Mouse (Mus musculus): Measurements from ENCODE around the gene Xrcc1.

Xrcc1 gene

GRCm38 (mm10) chr7:24528861-24529260 is 17.2 kb upstream of the Xrcc1 start:
- DNase-seq (ENCODE audit: low spot score in 2 of 2) = no peak

DNA sequence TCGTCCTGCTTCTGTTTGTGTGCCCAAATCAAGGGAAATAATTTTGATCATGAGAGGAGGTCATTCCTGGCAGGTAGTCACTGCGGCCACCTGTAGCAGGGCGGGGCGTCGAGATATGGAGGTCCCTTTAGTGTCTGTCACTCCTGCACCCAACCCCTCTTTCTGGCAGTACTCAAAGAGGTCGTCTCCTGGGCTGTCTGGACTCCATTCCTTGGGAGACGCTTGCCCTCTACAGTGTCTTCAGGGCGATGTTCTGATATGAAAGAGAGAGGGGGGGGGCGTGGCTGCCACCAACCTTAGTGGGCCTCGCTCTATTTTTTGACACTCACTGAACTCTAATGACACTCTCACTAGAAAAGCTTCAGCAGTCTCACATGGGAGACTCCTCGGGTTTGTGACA is 16.5 kb upstream of the Xrcc1 start:
- DNase-seq (ENCODE audit: low spot score in 2 of 2) = no peak

DNA sequence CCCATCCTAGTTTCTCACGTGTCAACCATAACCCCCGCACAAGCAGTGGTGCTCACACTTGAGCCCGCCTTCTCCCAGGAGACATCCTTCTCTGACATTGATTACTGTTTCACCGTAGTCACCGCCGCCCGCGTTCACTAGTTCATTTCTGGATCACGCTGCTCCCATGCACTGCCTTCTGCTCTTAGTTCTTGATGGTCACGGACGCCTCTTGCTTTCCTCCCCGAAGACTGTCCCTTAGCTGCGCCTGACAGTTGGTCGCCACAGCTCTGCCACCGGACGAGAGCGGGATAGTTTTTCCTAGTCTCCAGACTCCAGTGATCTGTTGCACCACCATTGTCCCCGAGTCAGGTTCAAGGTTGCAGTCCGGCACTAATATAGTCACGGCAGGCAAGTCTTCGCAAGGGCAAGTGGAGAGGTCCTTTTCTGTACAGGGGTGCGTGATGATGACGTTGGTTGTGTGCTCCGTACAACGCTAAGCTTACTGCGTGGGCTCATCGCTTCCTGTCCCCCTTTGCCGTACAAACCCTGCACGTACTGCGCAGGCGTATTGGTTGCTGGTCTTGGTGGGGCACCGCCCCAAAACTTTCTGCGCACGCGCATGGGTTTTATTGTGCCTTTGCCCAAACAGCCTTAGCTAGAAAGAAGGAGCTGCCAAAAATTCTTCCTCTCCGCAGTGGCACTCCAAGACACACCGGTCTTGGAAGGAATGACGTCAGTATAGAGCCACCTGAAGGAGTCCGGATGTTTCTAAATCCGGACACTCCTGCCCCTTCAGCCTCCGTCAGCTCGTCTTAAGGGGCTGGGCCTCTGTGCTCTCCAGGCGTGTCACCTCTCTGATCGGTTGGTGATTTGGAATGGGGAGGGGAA is 15.8 kb upstream of the Xrcc1 start, which contains the start of gene Irgq:
Gene Irgq, plus strand, starts transcription at position 628 of the 870 bp plus-strand sequence.
- DNase-seq (ENCODE audit: low spot score in 2 of 2) = peak; percentile 97 to 98

DNA sequence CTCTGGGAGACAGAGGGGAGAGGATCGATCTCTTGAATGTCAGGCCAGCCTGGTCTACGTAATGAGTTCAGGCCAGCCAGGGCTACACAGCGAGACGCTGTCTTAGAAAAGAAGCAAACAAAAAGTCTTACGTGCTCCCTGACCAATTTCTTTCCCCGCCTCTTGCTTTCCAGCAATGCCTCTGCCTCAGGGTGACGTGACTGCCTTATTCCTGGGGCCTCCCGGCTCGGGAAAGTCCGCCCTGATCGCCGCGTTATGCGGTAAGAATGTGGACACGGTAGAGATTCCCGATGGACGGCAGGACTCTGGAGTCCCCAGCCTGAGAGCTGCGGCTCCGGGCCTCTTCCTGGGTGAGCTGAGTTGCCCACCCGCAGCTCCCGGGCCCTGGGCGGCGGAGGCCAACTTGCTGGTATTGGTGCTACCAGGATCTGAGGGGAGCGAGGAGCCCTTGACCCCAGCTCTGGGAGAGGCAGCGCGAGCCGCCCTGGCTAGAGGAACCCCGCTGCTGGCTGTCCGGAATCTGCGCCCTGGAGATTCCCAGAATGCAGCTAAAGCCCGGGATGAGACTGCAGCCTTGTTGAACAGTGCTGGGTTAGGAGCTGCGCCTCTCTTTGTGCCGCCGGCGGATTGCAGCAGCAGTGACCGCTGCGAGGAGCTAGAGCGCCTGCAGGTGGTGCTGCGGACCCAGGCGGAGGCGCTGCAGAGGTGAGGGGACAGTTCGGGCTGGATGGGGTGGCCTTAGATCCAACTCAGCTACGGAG is 14.7 kb upstream of the Xrcc1 start:
- peak; percentile 58 to 74 for DNase-seq (ENCODE audit: low spot score in 2 of 2)

- DNase-seq (ENCODE audit: low spot score in 2 of 2) = no peak
Measured at GRCm38 (mm10) chr7:24533031-24533571, 13.0 kb upstream of the Xrcc1 start.

DNA sequence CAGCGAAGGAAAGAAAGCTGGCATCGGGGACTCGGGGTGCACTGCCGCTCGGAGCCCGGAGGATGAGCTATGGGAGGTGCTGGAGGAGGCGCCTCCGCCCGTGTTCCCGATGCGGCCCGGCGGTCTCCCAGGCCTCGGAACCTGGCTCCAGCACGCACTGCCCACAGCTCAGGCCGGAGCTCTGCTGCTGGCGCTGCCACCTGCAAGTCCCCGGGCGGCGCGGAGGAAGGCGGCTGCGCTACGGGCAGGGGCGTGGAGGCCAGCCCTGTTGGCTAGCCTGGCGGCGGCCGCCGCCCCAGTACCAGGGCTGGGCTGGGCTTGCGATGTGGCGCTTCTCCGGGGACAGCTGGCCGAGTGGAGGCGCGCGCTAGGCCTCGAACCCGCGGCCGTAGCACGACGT is 12.3 kb upstream of the Xrcc1 start:
- no peak for DNase-seq (ENCODE audit: low spot score in 2 of 2)

DNA sequence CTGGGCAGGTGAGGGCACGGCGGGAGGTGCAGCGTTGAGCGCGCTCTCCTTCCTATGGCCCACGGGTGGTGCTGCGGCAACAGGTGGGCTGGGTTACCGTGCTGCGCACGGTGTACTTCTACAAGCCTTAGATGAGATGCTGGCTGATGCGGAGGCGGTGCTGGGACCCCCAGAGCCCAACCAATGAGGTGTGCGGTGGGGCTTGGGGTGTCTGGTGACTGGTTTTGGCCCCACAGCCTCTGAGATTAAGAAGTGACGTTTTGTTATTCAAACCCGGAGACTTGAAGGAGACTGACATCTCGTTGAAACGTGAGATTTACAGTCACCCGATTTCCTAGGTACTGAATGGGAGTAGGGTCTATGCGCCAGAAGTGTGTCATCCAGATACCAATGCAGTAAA is 11.8 kb upstream of the Xrcc1 start:
- DNase-seq (ENCODE audit: low spot score in 2 of 2) = no peak

GRCm38 (mm10) chr7:24537081-24537480 is 9.0 kb upstream of the Xrcc1 start:
- DNase-seq (ENCODE audit: low spot score in 2 of 2) = no peak

DNA sequence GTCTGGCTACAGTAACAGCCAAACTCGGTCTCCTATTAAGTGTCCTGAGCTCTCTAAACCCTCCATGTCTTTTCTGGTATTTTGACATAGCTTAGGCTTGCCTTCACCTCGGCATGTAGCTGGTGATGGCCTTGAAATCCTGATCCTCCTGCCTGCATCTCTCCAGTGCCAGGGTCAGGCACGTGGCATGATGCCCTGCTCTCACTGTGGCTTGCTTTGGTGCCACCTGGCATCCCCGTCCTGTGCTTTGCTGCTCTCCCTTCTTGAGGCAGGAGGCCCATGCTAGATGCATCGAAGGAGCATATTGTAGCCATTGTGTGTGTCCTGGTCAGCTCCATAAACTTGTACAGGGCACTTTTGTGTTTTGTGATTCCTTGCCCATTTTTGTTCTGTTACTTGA is 8.5 kb upstream of the Xrcc1 start:
- DNase-seq (ENCODE audit: low spot score in 2 of 2) = no peak

DNA sequence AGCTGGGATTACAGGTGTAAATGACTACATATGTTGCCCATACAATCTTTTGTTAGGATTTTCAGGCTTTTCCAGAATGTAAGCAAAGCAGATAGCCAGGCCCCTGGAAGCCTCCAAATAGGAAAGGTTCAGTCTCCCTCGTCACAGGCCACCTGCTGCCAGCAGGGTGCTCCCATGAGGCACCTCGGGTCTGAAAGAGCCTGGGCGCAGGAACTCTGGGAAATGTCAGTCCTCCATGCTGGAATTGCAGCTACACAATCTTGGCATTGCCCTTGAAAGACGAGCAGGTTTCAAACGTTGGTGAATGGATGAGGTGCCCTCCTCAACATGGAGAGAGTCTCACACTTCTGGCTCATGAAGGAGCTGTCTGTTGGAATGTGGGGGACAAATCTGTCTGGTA is 7.9 kb upstream of the Xrcc1 start:
- no peak for DNase-seq (ENCODE audit: low spot score in 2 of 2)

DNA sequence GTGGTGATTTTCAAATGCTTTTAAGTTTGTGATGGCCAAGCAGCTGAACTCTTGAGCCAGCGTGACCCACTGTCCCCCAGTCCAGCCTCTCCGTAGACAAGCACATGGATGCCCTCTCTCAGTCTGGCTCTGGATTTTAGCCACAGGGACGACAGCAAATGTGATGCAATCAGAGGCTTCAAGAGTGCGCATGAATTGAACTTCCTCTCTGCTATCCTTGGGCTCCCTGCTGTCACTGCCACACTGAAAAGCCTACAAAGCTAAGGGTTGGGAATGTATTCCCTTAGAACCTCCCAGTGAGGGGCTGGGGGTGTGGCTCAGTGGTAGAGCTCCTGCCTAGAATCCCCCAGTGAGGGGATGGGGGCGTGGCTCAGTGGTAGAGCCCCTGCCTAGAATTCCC is 7.4 kb upstream of the Xrcc1 start:
- no peak for DNase-seq (ENCODE audit: low spot score in 2 of 2)

DNA sequence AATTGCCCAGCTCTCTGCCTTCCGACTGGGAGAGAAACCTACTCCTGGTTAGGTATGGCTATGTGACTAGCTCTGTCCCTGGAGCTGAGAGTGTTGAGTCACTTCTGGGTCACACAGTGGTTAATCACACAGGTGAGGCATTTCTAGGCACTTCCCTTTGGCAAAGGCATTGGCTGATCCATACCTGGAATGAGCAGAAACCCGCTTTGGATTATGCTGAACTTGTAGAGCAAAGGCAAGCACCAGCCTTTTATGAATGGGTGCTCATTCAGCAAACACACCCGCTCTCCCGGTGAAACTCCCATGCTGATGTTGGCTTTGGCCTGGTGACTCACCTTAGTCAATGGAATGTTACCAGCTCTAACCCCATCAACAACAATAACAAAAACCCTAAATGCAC is 6.4 kb upstream of the Xrcc1 start:
- no peak for DNase-seq (ENCODE audit: low spot score in 2 of 2)

GRCm38 (mm10) chr7:24544506-24544905 is 1.6 kb upstream of the Xrcc1 start:
- no peak for DNase-seq (ENCODE audit: low spot score in 2 of 2)

DNA sequence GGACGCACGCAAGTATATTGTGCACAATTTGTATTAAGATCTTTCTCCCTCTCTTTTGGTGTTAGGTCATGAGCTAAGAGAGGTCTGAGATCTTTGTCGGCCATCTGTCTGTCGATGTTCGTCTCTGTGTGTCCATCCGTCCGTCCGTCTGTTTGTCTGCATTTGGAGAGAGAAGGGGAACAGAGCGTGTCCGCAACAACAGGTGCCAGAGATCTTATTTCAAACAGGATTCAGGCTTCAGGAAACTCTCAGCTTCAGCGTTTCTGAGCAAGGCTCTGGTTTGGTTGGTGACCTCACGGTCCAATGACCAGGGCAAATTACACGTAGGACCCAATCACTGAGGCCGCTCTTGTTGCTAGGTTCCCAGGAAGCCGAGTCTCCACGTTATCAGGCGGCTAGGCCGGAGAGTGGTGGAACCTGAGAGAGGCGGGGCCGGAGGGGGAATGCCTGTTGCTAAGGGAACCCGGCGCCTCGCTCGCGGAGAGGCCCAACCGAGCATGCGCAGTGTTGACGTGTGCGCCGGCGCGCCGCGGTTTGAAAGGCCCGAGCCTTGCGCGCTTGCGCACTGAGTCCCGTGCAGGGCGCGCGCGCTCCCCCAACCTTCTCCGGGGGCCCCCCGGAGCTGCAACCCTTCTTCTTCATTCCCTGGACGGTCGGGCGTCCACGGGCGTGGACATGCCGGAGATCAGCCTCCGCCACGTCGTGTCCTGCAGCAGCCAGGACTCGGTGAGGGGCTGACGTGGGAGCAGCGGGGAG is 723 bp downstream of the Xrcc1 start:
- DNase-seq (ENCODE audit: low spot score in 2 of 2) = peak; percentile 99

GRCm38 (mm10) chr7:24547534-24548036 is 1.5 kb downstream of the Xrcc1 start:
- no peak for DNase-seq (ENCODE audit: low spot score in 2 of 2)

DNA sequence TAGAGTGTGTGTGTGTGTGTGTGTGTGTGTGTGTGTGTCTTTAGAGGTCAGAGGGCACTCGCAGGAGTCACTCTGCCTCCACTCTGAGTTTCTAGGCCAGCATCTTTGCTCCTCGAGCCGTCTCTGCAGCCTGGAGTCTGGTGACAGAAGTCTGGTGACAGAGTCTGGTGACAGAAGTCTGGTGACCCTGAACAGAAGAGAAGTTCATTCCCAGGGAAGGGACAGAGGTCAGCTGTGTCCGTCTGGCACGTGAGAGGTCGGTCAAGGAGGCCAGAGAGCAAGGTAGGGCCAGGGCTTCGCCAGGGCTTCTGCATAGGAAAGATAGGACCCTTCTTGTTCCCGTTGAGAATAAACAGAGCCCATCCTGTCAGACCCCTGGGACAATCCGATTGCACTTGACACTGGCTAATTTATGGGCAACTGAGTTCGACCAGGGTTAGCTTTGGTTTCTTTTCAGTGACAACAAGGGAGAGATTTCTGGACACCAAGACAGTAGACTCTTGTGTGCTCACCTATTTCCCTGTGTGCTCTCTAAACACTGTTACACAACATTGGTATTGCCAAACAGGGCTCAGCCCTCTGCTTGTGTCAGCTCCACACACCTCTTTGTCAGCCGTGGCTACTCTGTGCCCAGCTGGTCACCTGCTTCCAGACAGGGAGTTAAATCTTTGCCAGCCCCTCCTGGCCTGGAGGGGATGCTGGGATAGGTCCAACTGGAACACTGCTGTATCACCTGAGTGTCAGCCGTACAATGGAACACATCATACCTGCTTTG is 6.1 kb downstream of the Xrcc1 start:
- DNase-seq (ENCODE audit: low spot score in 2 of 2) = no peak

DNA sequence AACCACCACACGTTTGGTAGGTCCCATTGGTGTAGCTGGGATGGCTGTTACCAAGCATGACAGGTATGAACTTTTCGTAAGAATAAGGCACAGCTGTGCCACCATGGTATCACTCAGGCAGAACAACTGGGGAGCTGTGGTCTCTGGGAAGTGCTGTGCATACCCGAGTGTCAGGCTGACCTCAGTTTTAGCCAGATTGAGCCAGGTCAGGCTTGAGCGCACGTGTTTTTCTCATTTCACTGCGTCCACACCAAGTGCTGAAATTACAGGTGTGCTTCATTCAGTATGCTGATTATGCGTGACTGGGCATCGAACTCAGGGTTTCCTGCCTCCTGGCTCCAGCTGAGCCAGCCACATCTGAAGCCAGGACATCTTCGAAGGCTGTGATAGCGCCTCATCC is 9.7 kb downstream of the Xrcc1 start:
- DNase-seq (ENCODE audit: low spot score in 2 of 2) = no peak

DNA sequence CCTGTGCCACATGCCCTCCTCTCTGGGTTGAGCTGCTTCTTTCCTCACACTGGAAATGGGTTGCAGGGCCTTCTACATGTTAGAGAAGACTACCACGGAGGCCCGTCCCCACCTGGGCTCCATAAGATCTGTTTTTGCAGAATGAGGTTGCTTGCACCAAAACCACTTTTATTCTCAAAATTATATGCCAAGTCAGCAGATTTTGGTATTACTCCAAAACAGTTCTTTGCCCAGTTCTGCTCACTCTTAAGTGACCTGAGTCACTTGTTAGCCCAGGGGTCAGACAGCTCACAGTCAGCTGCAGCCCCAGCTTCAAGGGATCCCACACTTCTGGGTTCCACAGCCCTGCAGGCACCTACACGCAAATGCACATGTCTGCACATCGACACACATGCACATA is 15.4 kb downstream of the Xrcc1 start:
- no peak for DNase-seq (ENCODE audit: low spot score in 2 of 2)

DNA sequence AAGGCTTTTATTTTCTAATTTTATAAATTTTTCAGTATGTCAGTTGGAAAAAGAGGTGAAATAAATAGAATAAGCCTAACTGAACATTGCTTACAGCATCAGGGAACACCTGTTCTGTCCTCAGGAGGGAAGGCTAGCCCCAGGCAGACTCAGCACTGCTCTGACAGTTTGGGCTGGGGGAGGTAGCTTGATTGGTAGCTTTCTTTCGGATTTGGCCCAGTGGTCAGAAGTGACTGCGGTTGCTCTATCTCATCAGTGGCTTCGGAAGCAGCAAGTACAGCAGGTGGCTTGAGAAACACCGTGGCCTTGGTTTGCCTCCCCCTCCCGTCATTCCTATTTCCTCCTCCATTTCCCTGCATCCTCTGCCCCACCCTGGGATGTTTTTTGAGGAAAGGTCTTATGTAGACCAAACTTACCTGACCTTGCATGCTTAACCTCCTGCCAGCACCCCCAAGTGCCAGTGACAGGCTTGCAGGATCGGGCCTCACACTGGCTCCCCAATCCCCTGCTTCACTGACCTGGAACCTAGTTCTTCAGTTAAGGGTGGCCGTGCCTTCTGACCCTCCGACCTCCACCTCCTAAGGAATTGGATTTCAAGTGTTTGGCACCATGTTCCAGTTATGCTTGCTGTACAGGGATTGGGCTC is 17.2 kb downstream of the Xrcc1 start:
- no peak for DNase-seq (ENCODE audit: low spot score in 2 of 2)

GRCm38 (mm10) chr7:24563837-24564206 is 17.7 kb downstream of the Xrcc1 start:
- DNase-seq (ENCODE audit: low spot score in 2 of 2) = no peak

Data from urinary bladder, postnatal 36 days (tissue).